Mouse (Mus musculus): ENCODE measurements around the gene Sarm1. TPM values are rescaled to one million over a fixed set of nuclear protein-coding genes. Genes with fewer than 3 reads are reported as not detected.

The Sarm1 gene
- polyA plus RNA-seq, 1 experiment from 2014 or later, result 0.12 TPM

GRCm38 (mm10) chr11:78435776-78436349 is 61.7 kb downstream of the Sarm1 start:
- Histone ChIP-seq H3K27ac (ENCODE audit: low read length) (no peak overlapping the region), H3K4me2 (ENCODE audit: low read depth, low read length) (peak overlapping the region; percentile 5; the same call in 1 of the 2 replicates), H3K4me3 (ENCODE audit: low read length) (no peak overlapping the region), H3K4me1 (ENCODE audit: control insufficient read depth, insufficient read depth, low read length) (no peaks in the 10 kb centered on the region), H3K9ac (ENCODE audit: low read length) (no peak overlapping the region), H3K36me3 (ENCODE audit: control insufficient read depth, insufficient read depth) (no peaks in the 10 kb centered on the region), H3K27me3 (ENCODE audit: control insufficient read depth, insufficient read depth, low read length) (no peaks in the 10 kb centered on the region), H3K9me3 (replicated peaks; ENCODE audit: control insufficient read depth, low read length) (no peaks in the 10 kb centered on the region)
- 8% methylated on average over 19 of the region's 19 CpGs for WGBS
- no peak; the same call in 1 of the 2 replicates for ATAC-seq (replicated peaks; ENCODE audit: extremely low read depth, insufficient read depth, low FRiP score)

GRCm38 (mm10) chr11:78434052-78434451 is 63.5 kb downstream of the Sarm1 start:
- Histone ChIP-seq H3K36me3 (ENCODE audit: control insufficient read depth, insufficient read depth) (no peaks in the 10 kb centered on the region), H3K9ac (ENCODE audit: low read length) (no peak overlapping the region), H3K4me1 (ENCODE audit: control insufficient read depth, insufficient read depth, low read length) (no peaks in the 10 kb centered on the region; the same call in 1 of the 2 replicates), H3K27ac (ENCODE audit: low read length) (no peak overlapping the region), H3K4me3 (ENCODE audit: low read length) (no peak overlapping the region), H3K27me3 (ENCODE audit: control insufficient read depth, insufficient read depth, low read length) (no peaks in the 10 kb centered on the region; the same call in 1 of the 2 replicates), H3K4me2 (ENCODE audit: low read depth, low read length) (no peak overlapping the region), H3K9me3 (replicated peaks; ENCODE audit: control insufficient read depth, low read length) (no peaks in the 10 kb centered on the region)
- WGBS, result 27% methylated on average over 4 of the region's 4 CpGs
- no peak for ATAC-seq (replicated peaks; ENCODE audit: extremely low read depth, insufficient read depth, low FRiP score)

GRCm38 (mm10) chr11:78431176-78431575 is 66.4 kb downstream of the Sarm1 start:
- Histone ChIP-seq H3K4me3 (ENCODE audit: low read length) (no peak overlapping the region), H3K4me1 (ENCODE audit: control insufficient read depth, insufficient read depth, low read length) (no peaks in the 10 kb centered on the region; the same call in 1 of the 2 replicates), H3K36me3 (ENCODE audit: control insufficient read depth, insufficient read depth) (no peaks in the 10 kb centered on the region), H3K4me2 (ENCODE audit: low read depth, low read length) (no peak overlapping the region), H3K27me3 (ENCODE audit: control insufficient read depth, insufficient read depth, low read length) (no peaks in the 10 kb centered on the region; the same call in 1 of the 2 replicates), H3K9me3 (replicated peaks; ENCODE audit: control insufficient read depth, low read length) (no peaks in the 10 kb centered on the region), H3K9ac (ENCODE audit: low read length) (no peak overlapping the region), H3K27ac (ENCODE audit: low read length) (no peak overlapping the region)
- ATAC-seq (replicated peaks; ENCODE audit: extremely low read depth, insufficient read depth, low FRiP score), result no peak
- 87% methylated on average over 10 of the region's 10 CpGs for WGBS

- H3K27me3 ChIP-seq (ENCODE audit: control insufficient read depth, insufficient read depth, low read length), result no peaks in the 10 kb centered on the region; the same call in 1 of the 2 replicates
- H3K27ac ChIP-seq (ENCODE audit: low read length), result no peak overlapping the region
- no peak overlapping the region for H3K4me2 ChIP-seq (ENCODE audit: low read depth, low read length)
- no peak overlapping the region for H3K9ac ChIP-seq (ENCODE audit: low read length)
- 47% methylated on average over 11 of the region's 11 CpGs for WGBS
- no peaks in the 10 kb centered on the region for H3K9me3 ChIP-seq (replicated peaks; ENCODE audit: control insufficient read depth, low read length)
- no peak overlapping the region for H3K4me3 ChIP-seq (ENCODE audit: low read length)
- no peaks in the 10 kb centered on the region; the same call in 1 of the 2 replicates for H3K4me1 ChIP-seq (ENCODE audit: control insufficient read depth, insufficient read depth, low read length)
- H3K36me3 ChIP-seq (ENCODE audit: control insufficient read depth, insufficient read depth), result no peaks in the 10 kb centered on the region
- ATAC-seq (replicated peaks; ENCODE audit: extremely low read depth, insufficient read depth, low FRiP score), result no peak
These were observed 67.2 kb downstream of the Sarm1 start for GRCm38 (mm10) chr11:78430195-78430878.

- H3K4me2 ChIP-seq (ENCODE audit: low read depth, low read length), result no peak overlapping the region
- no peak for ATAC-seq (replicated peaks; ENCODE audit: extremely low read depth, insufficient read depth, low FRiP score)
- H3K27me3 ChIP-seq (ENCODE audit: control insufficient read depth, insufficient read depth, low read length), result no peaks in the 10 kb centered on the region; the same call in 1 of the 2 replicates
- H3K4me3 ChIP-seq (ENCODE audit: low read length), result no peak overlapping the region
- 74% methylated on average over 5 of the region's 5 CpGs for WGBS
- no peaks in the 10 kb centered on the region; the same call in 1 of the 2 replicates for H3K4me1 ChIP-seq (ENCODE audit: control insufficient read depth, insufficient read depth, low read length)
- H3K27ac ChIP-seq (ENCODE audit: low read length), result no peak overlapping the region
- H3K9ac ChIP-seq (ENCODE audit: low read length), result no peak overlapping the region
- H3K9me3 ChIP-seq (replicated peaks; ENCODE audit: control insufficient read depth, low read length), result no peaks in the 10 kb centered on the region
- no peaks in the 10 kb centered on the region for H3K36me3 ChIP-seq (ENCODE audit: control insufficient read depth, insufficient read depth)
These were observed 69.2 kb downstream of the Sarm1 start for GRCm38 (mm10) chr11:78428309-78428708.

- no peaks in the 10 kb centered on the region for H3K36me3 ChIP-seq (ENCODE audit: control insufficient read depth, insufficient read depth)
- 85% methylated on average over 6 of the region's 6 CpGs for WGBS
- no peak overlapping the region for H3K27ac ChIP-seq (ENCODE audit: low read length)
- H3K9ac ChIP-seq (ENCODE audit: low read length), result no peak overlapping the region
- H3K4me2 ChIP-seq (ENCODE audit: low read depth, low read length), result no peak overlapping the region
- ATAC-seq (replicated peaks; ENCODE audit: extremely low read depth, insufficient read depth, low FRiP score), result no peak
- H3K27me3 ChIP-seq (ENCODE audit: control insufficient read depth, insufficient read depth, low read length), result peaks cover 5% of the 10 kb centered on the region; the same call in 1 of the 2 replicates
- H3K9me3 ChIP-seq (replicated peaks; ENCODE audit: control insufficient read depth, low read length), result no peaks in the 10 kb centered on the region
- no peaks in the 10 kb centered on the region; the same call in 1 of the 2 replicates for H3K4me1 ChIP-seq (ENCODE audit: control insufficient read depth, insufficient read depth, low read length)
- H3K4me3 ChIP-seq (ENCODE audit: low read length), result no peak overlapping the region
These were observed 69.9 kb downstream of the Sarm1 start for GRCm38 (mm10) chr11:78427655-78428054.

- Histone ChIP-seq H3K9me3 (replicated peaks; ENCODE audit: control insufficient read depth, low read length) (no peaks in the 10 kb centered on the region), H3K4me2 (ENCODE audit: low read depth, low read length) (no peak overlapping the region), H3K27ac (ENCODE audit: low read length) (no peak overlapping the region), H3K9ac (ENCODE audit: low read length) (no peak overlapping the region), H3K4me3 (ENCODE audit: low read length) (no peak overlapping the region), H3K4me1 (ENCODE audit: control insufficient read depth, insufficient read depth, low read length) (no peaks in the 10 kb centered on the region; the same call in 1 of the 2 replicates), H3K27me3 (ENCODE audit: control insufficient read depth, insufficient read depth, low read length) (peaks cover 10% of the 10 kb centered on the region), H3K36me3 (ENCODE audit: control insufficient read depth, insufficient read depth) (no peaks in the 10 kb centered on the region)
- no peak for ATAC-seq (replicated peaks; ENCODE audit: extremely low read depth, insufficient read depth, low FRiP score)
- 69% methylated on average over 1 of the region's 1 CpGs for WGBS
These were observed 72.0 kb downstream of the Sarm1 start for GRCm38 (mm10) chr11:78425572-78425971.

GRCm38 (mm10) chr11:78424352-78424751 is 73.2 kb downstream of the Sarm1 start:
- no peak overlapping the region for H3K9ac ChIP-seq (ENCODE audit: low read length)
- ATAC-seq (replicated peaks; ENCODE audit: extremely low read depth, insufficient read depth, low FRiP score), result no peak
- WGBS, result 45% methylated on average over 2 of the region's 2 CpGs
- no peaks in the 10 kb centered on the region for H3K9me3 ChIP-seq (replicated peaks; ENCODE audit: control insufficient read depth, low read length)
- no peak overlapping the region for H3K4me2 ChIP-seq (ENCODE audit: low read depth, low read length)
- no peaks in the 10 kb centered on the region for H3K36me3 ChIP-seq (ENCODE audit: control insufficient read depth, insufficient read depth)
- H3K4me3 ChIP-seq (ENCODE audit: low read length), result no peak overlapping the region
- peaks cover 10% of the 10 kb centered on the region; the same call in 1 of the 2 replicates for H3K27me3 ChIP-seq (ENCODE audit: control insufficient read depth, insufficient read depth, low read length)
- H3K27ac ChIP-seq (ENCODE audit: low read length), result no peak overlapping the region
- H3K4me1 ChIP-seq (ENCODE audit: control insufficient read depth, insufficient read depth, low read length), result no peaks in the 10 kb centered on the region

Data from heart, embryonic 16.5 days (tissue).